Mouse (Mus musculus): ENCODE results near the gene Cnih3. TPM values are rescaled to one million over a fixed set of nuclear protein-coding genes. Genes with fewer than 3 reads are reported as not detected.

The Cnih3 gene
- 0.16 and 0.33 TPM in 2 replicates for polyA plus RNA-seq (2016; fragmentation: Nextera tagmentation; extraction: Ambion mirVana)

DNA sequence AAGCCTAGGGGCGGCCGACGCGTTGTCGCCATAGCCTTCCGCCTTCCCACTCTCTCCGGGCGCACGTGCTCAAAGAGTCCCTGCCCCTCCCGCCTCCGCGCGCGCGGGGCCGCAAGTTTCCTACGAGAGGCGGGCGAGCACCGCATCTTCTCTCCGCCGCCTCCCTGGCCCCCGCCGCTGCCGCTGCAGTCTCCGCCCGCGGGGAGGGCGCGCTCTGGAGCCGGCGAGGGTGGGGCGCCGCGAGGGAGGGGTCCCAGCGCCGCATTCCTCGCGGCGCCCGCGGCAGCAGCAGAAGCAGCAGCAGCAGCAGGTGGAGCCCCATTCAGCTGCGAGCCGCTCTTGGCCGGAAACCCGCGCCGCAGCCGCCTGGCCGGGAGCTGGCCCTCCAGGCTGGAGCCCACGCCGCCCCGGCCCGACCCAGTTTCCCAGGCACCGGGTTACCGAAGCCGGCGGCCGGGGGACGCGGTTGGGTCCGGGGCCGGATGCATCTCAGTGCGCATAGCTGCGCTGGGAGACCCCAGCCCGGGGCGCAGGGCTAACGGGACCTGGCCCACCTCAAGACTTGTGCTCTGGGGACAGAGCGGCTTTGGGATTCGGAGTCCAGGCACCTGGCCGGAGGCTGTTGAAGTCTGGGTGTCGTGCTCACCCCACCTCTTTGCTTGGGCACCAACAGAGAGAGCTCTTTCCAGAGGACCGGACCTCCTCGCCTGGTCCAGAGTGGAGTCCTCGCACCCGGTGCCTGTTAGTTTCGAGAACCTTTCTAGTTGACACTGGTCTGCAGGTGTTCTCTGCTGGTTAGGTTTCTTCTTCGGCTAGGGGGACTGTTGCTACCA is at the start of gene Cnih3:
TSS of gene Cnih3 (plus strand) at position 262 of the 833 bp plus-strand sequence.
- Histone ChIP-seq H3K4me1 (peaks cover 24% of the 10 kb centered on the region), H3K36me3 (no peaks in the 10 kb centered on the region), H3K27me3 (ENCODE audit: low read depth, poor library complexity, severe bottlenecking) (peaks cover 71% of the 10 kb centered on the region), H3K9me3 (replicated peaks) (no peaks in the 10 kb centered on the region), H3K4me3 (peak within 1 kb of the TSS; percentile 69), H3K27ac (peak within 1 kb of the TSS; percentile 82)
- under 1% methylated on average over 78 of the region's 78 CpGs for WGBS
- DNase-seq (ENCODE audit: low spot score), result peak; percentile 77

DNA sequence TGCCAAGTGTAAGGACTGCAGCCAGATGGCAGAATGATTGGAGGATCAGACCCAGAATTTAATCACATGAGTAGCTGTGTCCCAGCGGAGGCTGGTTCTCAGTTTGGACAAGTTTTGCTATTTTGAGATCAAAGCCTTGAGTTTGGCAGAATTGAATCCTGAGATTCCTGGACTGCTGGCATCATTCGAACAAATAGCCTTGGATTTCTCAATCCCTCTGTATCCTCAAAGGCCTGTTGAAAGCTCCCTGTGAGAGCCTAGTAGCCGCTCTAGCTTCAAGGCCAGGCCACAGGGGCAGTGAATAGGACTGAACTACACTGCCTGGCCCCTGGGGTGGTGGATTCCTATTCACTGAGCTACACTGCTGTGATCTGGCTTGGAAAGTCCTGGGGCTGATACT is 44.4 kb upstream of the Cnih3 start:
- H3K4me1 ChIP-seq, result no peaks in the 10 kb centered on the region
- no peaks in the 10 kb centered on the region for H3K27me3 ChIP-seq (ENCODE audit: low read depth, poor library complexity, severe bottlenecking)
- H3K4me3 ChIP-seq, result no peak overlapping the region
- no peaks in the 10 kb centered on the region for H3K36me3 ChIP-seq
- DNase-seq (ENCODE audit: low spot score), result no peak
- no peak overlapping the region for H3K27ac ChIP-seq
- no peaks in the 10 kb centered on the region for H3K9me3 ChIP-seq (replicated peaks)
- WGBS, result 87% methylated on average over 3 of the region's 3 CpGs

DNA sequence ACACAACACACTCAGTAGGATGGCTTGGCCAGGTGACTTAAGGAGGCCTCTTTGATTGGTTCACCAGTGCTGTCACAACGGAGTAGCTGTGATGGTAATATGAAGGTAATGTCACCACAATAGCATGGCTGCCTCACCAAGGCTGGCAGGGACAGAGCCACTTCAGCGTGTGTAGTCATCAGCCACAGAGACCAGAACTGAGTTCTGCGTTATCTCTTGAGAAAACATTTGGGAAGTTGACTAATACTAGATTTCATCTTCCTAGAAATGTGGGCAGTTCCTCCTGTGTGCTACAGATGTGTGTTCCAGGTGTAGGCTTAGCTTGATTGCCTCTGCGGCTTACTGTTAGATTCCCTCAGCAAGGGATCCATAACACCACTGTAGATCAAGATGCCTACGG is 41.7 kb upstream of the Cnih3 start:
- no peaks in the 10 kb centered on the region for H3K9me3 ChIP-seq (replicated peaks)
- no peak for DNase-seq (ENCODE audit: low spot score)
- 0 out of 2 replicates have a peak, but pooled peaks cover 4% of the 10 kb centered on the region for H3K4me1 ChIP-seq
- no peaks in the 10 kb centered on the region for H3K36me3 ChIP-seq
- H3K27ac ChIP-seq, result no peak overlapping the region
- WGBS, result 92% methylated on average over 5 of the region's 5 CpGs
- H3K27me3 ChIP-seq (ENCODE audit: low read depth, poor library complexity, severe bottlenecking), result no peaks in the 10 kb centered on the region
- no peak overlapping the region for H3K4me3 ChIP-seq

DNA sequence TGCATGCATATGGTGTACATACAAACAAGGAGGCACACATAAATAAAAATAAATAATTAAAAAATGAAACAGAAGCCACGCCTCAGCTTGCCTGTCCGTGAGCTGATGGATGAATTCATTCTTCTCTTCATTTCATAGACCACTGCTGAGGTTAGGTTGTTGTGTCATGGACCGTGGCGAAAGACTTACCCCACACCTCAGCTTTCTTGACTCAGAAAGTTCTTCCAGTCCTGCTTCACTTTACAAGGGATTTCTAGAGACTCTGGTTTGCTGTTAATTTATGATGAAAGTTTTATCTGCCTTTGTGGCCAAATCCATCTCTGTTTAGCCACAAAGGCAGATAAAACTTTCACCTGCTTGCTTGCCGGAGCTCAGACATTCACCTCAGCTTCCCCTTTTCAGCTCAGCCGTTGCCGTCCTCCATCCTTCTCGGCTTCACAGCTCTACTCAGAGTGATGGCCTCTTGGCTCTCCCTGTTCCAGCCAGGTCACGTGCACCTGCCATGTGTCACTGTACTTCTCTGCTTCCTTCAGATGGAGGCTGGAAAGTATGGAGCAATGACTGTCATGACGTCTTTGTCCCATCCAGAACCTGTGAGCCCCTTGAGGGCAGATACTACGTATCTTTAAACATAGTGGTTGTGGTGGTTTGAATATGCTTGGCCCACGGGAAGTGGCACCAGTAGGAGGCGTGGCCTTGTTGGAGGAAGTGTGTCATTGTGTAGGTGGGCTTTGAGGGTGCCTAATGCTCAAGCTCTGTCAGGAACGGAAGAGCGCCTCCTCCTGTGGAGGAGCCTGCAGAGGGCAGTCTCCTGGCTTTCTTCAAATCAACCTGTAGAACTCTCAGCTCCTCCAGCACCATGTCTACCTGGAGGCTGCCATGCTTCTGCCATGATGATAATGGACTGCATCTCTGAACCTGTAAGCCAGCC is 40.0 kb upstream of the Cnih3 start:
- Histone ChIP-seq H3K27me3 (ENCODE audit: low read depth, poor library complexity, severe bottlenecking) (no peaks in the 10 kb centered on the region), H3K27ac (no peak overlapping the region), H3K9me3 (replicated peaks) (no peaks in the 10 kb centered on the region), H3K36me3 (no peaks in the 10 kb centered on the region), H3K4me1 (0 out of 2 replicates have a peak, but pooled peaks cover 4% of the 10 kb centered on the region), H3K4me3 (no peak overlapping the region)
- DNase-seq (ENCODE audit: low spot score), result no peak
- WGBS, result 94% methylated on average over 15 of the region's 15 CpGs

DNA sequence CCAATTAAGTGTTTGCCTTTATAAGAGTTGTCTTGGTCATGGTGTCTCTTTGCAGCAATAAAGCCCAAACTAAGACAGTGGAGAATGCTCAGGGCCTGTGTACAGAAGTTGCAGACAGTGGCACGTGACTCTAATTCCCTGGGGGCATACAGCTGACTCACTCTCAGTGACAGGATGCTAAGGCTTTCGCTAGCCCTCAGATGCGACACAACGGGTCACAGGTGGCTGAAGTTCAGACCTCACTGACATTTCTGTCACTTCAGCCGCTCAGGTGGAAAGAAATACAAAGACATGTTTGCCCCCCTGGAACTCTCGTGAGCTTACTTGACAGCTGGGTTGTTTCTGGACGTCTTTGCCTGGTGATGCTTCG is 39.4 kb upstream of the Cnih3 start:
- H3K4me3 ChIP-seq, result no peak overlapping the region
- no peaks in the 10 kb centered on the region for H3K27me3 ChIP-seq (ENCODE audit: low read depth, poor library complexity, severe bottlenecking)
- no peak overlapping the region for H3K27ac ChIP-seq
- DNase-seq (ENCODE audit: low spot score), result no peak
- H3K4me1 ChIP-seq, result 0 out of 2 replicates have a peak, but pooled peaks cover 4% of the 10 kb centered on the region
- H3K36me3 ChIP-seq, result no peaks in the 10 kb centered on the region
- WGBS, result 87% methylated on average over 8 of the region's 8 CpGs
- no peaks in the 10 kb centered on the region for H3K9me3 ChIP-seq (replicated peaks)

DNA sequence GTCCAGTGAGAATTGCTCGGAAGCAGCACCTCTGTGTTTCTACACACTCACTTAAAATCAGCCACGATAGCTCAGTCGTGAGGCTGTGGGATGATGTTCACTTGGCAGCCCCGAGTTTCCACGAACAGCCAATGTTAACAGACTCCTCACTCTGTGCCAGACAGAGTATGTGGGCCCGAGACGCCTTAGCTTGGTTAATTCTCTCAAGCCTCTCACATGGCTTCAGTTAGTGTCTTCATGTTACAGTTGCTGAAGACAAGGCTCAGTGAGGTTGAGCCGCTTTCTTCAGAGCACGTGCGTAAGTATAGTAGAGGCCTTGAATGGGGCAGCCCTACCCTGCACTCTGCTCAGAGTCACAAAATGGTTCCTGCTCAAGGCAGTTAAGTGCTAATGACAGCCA is 38.1 kb upstream of the Cnih3 start:
- no peak overlapping the region for H3K27ac ChIP-seq
- H3K36me3 ChIP-seq, result no peaks in the 10 kb centered on the region
- H3K9me3 ChIP-seq (replicated peaks), result no peaks in the 10 kb centered on the region
- 0 out of 2 replicates have a peak, but pooled peaks cover 4% of the 10 kb centered on the region for H3K4me1 ChIP-seq
- no peaks in the 10 kb centered on the region for H3K27me3 ChIP-seq (ENCODE audit: low read depth, poor library complexity, severe bottlenecking)
- no peak for DNase-seq (ENCODE audit: low spot score)
- 86% methylated on average over 10 of the region's 10 CpGs for WGBS
- no peak overlapping the region for H3K4me3 ChIP-seq

DNA sequence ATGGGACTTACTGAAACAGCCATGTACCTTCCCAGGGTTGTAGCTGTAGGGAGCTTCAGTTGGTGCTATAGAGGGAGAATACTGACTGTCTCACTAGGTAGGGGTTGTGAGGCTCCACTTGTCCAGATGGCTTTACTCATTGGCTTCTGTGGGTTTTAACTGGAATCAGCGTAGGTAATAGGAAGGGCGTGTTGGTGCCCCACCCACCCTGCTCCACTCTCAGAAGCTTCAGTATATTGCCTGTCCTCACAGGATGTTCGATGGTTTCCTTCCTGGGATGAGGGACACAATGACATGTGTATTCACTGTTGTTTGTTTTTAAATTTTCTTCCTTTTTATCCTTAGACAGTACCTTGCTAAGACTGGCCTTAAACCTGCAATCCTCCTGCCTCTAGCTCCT is 37.1 kb upstream of the Cnih3 start:
- H3K27ac ChIP-seq, result no peak overlapping the region
- H3K4me1 ChIP-seq, result 0 out of 2 replicates have a peak, but pooled peaks cover 4% of the 10 kb centered on the region
- no peaks in the 10 kb centered on the region for H3K27me3 ChIP-seq (ENCODE audit: low read depth, poor library complexity, severe bottlenecking)
- no peaks in the 10 kb centered on the region for H3K36me3 ChIP-seq
- 81% methylated on average over 3 of the region's 3 CpGs for WGBS
- no peak overlapping the region for H3K4me3 ChIP-seq
- H3K9me3 ChIP-seq (replicated peaks), result no peaks in the 10 kb centered on the region
- peak; percentile 13 for DNase-seq (ENCODE audit: low spot score)

DNA sequence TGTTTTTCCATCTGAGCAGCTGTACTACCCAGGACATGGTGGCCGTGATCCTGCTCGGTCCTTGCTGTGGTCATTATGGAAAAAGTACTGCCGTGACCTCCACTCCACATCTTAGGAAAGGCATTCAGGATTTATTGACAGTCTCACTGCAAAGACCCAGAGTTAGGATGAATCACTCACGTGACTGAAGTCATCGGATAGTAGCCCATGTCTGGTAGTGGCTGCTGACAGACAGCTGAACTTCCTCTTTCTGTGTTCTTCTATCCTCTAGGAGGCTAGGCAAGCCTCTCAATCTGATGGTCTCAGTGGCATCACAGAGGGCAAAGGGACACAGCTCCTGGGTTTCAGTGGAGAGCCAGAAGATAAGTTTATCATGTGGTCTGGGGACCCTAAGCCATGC is 35.9 kb upstream of the Cnih3 start:
- Histone ChIP-seq H3K9me3 (replicated peaks) (no peaks in the 10 kb centered on the region), H3K4me3 (no peak overlapping the region), H3K27ac (no peak overlapping the region), H3K27me3 (ENCODE audit: low read depth, poor library complexity, severe bottlenecking) (no peaks in the 10 kb centered on the region), H3K36me3 (no peaks in the 10 kb centered on the region), H3K4me1 (0 out of 2 replicates have a peak, but pooled peaks cover 4% of the 10 kb centered on the region)
- DNase-seq (ENCODE audit: low spot score), result no peak
- 84% methylated on average over 5 of the region's 5 CpGs for WGBS

DNA sequence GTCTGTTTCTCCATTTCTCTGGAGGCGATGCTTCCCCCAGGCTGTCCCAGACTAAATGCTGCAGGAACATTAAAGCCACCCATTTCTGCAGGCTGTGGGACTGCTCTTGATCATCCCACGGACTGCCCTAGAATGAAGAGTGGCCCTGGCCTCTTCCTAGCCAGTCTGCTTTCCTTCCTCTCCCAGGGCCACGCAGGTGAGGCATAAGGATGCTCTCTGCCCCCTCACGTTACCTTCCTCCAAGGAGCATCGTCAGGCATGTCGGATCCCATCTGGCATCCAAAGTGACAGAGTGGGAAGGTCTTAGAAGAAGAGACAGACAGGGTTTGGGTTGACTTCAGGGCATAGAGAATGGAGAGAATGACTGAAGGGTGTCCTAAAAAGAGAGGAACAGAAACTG is 33.0 kb upstream of the Cnih3 start:
- 0 out of 2 replicates have a peak, but pooled peaks cover under 1% of the 10 kb centered on the region for H3K4me1 ChIP-seq
- no peaks in the 10 kb centered on the region for H3K27me3 ChIP-seq (ENCODE audit: low read depth, poor library complexity, severe bottlenecking)
- no peaks in the 10 kb centered on the region for H3K36me3 ChIP-seq
- no peak overlapping the region for H3K4me3 ChIP-seq
- WGBS, result 85% methylated on average over 6 of the region's 6 CpGs
- no peak overlapping the region for H3K27ac ChIP-seq
- no peak for DNase-seq (ENCODE audit: low spot score)
- H3K9me3 ChIP-seq (replicated peaks), result no peaks in the 10 kb centered on the region

DNA sequence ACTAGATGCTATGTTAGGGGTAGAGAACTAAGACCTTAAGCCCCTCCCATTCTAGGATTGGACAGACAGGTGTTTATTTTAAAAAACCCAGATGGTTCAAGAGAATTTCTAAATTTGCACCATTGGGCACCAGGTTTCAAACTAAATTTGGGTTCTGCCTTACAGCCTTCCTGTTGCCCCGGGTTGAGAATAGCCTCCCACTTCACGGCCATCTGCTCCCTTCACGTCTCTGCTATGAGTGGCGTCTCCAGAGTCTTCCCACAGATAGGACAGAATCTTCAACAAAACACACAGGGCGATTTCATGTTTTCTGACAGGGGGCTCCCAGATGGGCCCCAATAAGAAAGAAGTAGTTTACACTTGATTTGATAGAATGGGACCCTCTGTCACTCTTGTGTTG is 31.3 kb upstream of the Cnih3 start:
- WGBS, result 92% methylated on average over 5 of the region's 5 CpGs
- Histone ChIP-seq H3K9me3 (replicated peaks) (no peaks in the 10 kb centered on the region), H3K4me3 (no peak overlapping the region), H3K4me1 (no peaks in the 10 kb centered on the region), H3K36me3 (no peaks in the 10 kb centered on the region), H3K27me3 (ENCODE audit: low read depth, poor library complexity, severe bottlenecking) (no peaks in the 10 kb centered on the region), H3K27ac (no peak overlapping the region)
- DNase-seq (ENCODE audit: low spot score), result no peak

DNA sequence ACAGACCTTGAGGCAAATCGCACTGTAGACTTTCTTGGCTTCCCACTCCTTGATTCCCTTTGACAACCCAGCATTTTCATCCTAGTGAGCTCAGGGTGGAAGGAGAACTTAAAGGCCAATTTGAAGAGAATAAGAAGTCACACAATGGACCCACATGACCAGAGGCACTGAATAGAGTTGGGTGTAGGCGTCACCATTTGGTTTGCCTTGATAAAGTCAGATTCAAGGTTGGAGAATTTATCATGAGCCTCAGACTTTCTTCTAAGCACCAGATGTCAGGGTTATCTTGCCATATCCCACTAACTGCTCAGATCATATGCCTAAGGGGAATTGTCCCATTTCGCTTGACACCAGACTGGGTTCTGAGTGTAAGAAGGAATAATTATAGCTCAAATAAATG is 29.3 kb upstream of the Cnih3 start:
- Histone ChIP-seq H3K4me1 (no peaks in the 10 kb centered on the region), H3K9me3 (replicated peaks) (no peaks in the 10 kb centered on the region), H3K27ac (no peak overlapping the region), H3K4me3 (no peak overlapping the region), H3K36me3 (no peaks in the 10 kb centered on the region), H3K27me3 (ENCODE audit: low read depth, poor library complexity, severe bottlenecking) (no peaks in the 10 kb centered on the region)
- WGBS, result 90% methylated on average over 3 of the region's 3 CpGs
- no peak for DNase-seq (ENCODE audit: low spot score)

DNA sequence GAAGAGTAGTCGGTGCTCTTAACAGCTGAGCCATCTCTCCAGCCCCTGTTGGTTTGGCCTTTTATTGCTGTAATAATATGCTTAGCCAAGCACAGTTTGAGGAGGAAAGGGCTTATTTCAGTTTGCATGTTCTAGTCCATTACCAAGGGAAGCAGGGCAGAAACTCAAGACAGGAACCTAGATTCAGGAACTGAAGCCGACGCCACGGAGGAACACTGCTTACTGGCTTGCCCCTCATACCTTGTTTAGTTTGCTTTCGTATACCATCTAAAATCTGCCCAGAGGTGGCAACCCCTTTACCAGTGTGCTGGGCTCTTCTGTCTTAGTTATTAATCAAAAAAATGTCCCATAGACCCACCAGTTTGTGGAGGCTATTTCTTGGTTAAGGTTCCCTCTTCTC is 25.3 kb upstream of the Cnih3 start:
- H3K27ac ChIP-seq, result no peak overlapping the region
- H3K36me3 ChIP-seq, result no peaks in the 10 kb centered on the region
- H3K27me3 ChIP-seq (ENCODE audit: low read depth, poor library complexity, severe bottlenecking), result no peaks in the 10 kb centered on the region
- DNase-seq (ENCODE audit: low spot score), result peak; percentile 11
- H3K4me1 ChIP-seq, result peaks cover under 1% of the 10 kb centered on the region; the same call in 1 of the 2 replicates
- no peak overlapping the region for H3K4me3 ChIP-seq
- WGBS, result 93% methylated on average over 5 of the region's 5 CpGs
- no peaks in the 10 kb centered on the region for H3K9me3 ChIP-seq (replicated peaks)
